Mouse (Mus musculus): ENCODE results near the gene Sdc1.

Gene Sdc1

GRCm38 (mm10) chr12:8770946-8771843 lies at the start of gene Sdc1:
Gene Sdc1 (plus strand): TSS chr12:8771323.
- DNase-seq (ENCODE audit: low spot score) = peak; percentile 75

- no peak for DNase-seq (ENCODE audit: low spot score)
Observed at GRCm38 (mm10) chr12:8726890-8727289, 44.2 kb upstream of the Sdc1 start.

GRCm38 (mm10) chr12:8728739-8729138 lies 42.4 kb upstream of the Sdc1 start:
- DNase-seq (ENCODE audit: low spot score) = no peak

DNA sequence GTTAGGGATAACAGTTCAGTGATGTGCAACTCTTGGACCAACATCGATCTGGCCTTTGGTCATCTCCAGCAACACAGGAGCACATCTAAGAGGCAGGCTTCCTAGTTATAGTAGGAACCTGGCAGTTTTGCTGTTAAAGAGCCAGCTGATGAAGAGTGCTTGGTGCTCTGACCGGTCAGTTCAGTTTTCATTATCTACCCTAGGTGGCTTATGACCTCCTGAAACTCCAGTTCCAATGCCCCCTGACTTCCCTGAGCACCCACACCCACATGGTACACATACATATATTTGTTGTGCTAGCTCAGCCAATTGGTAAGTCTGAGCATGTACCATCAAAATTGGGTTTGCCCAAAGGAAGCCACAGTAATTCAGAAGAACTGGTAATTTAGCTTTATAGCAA lies 17.5 kb upstream of the Sdc1 start:
- no peak for DNase-seq (ENCODE audit: low spot score)

DNA sequence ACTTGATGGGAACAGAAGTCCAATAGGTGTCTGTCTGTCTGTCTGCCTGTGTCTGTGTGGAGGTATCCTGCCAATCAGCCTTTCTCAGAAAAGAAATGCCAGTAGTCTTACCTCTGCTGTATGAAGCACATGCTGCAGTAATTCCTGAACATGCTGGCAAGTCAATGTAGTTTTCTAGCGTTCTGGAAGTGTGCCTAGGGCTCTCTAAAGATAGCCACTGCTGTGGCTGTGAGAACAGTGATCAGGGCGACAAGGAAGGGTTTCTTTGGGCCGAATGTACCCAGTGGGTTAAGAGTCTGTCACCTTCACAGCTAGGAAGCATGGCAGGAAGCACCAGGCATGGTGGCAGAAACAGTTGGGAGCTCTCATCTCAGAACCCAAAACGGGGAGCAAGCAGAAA lies 17.0 kb upstream of the Sdc1 start:
- no peak for DNase-seq (ENCODE audit: low spot score)

GRCm38 (mm10) chr12:8758029-8758428 lies 13.1 kb upstream of the Sdc1 start:
- no peak for DNase-seq (ENCODE audit: low spot score)

GRCm38 (mm10) chr12:8759115-8759514 lies 12.0 kb upstream of the Sdc1 start:
- no peak for DNase-seq (ENCODE audit: low spot score)

DNA sequence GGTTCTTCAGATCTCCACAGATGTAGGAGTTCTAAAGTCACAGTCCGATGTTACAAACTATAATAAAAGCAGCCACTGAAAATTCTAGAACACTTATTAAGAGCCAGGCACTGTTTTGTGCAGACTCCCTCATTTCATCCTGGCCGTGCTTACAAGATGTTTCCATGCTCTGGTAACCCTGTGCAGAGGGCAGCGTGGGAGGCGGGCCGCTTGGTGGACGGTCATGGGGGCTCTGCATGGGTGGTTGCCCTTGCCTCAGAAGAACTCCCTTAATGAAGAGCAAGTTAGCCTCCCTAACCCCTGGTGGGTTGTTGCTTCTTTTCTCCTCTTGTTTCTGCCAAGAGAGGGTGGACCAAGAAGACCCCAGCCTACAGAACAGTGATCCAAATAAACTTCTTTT lies 11.3 kb upstream of the Sdc1 start:
- no peak for DNase-seq (ENCODE audit: low spot score)

- DNase-seq (ENCODE audit: low spot score) = no peak
Observed at GRCm38 (mm10) chr12:8760561-8760960, 10.6 kb upstream of the Sdc1 start.

- no peak for DNase-seq (ENCODE audit: low spot score)
Observed at GRCm38 (mm10) chr12:8761058-8761457, 10.1 kb upstream of the Sdc1 start.

DNA sequence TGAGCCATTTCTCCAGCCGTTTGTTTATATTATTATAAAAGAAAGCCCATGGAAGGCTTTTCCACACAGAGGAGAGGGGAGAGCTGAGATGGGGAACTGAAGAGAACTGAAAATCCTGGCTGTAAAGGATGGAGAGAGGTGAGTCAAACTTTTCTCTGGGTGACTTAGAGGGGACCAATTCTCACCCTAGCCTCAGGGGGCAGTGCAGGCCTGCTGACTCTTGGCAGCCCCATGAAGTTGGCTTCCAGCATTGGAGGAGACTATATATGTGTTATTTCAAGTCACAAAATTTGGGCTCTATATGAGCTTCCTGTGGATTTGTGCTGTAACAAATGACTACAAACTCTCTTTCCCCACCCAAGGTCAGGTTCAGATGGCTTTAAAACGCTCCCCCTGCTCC lies 8.5 kb upstream of the Sdc1 start:
- no peak for DNase-seq (ENCODE audit: low spot score)

DNA sequence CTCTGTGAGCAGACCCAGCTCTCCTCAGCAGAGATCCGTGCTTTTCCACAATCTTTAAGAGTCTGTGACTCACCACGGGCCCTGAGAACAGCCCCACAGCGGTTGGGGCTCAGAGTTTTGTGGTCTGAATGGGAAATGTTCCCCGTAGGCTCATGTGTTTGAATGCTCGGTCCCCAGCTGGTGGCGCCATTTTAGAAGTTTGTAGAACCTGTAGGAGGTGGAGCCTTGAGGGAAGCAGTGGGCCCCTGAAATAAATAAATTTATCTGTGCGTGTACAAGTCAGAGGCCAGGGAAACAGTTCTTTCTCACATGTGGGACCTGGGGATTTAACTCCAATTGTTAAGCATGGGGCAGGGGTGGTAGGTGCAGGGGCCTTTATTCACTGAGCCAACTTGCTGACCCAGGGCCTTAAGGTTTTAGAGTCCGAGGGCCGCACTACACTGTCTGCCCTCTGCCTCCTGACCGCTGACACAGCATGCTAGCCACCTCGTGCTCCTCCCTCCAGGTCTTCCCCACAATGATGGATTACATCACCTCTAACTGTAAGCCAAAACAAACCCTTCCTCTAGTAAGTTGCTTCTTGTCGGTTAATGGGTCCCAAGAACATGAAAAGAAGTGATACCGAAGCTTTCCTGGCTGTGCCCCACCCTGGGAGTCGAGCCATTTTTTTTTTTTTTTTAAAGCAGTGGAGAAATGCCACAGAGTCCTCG lies 6.7 kb upstream of the Sdc1 start:
- no peak for DNase-seq (ENCODE audit: low spot score)

- DNase-seq (ENCODE audit: low spot score) = no peak
Observed at GRCm38 (mm10) chr12:8771844-8772380, 789 bp downstream of the Sdc1 start.

GRCm38 (mm10) chr12:8772451-8773143 lies 1.5 kb downstream of the Sdc1 start:
- no peak for DNase-seq (ENCODE audit: low spot score)

- no peak for DNase-seq (ENCODE audit: low spot score)
Observed at GRCm38 (mm10) chr12:8773336-8773735, 2.2 kb downstream of the Sdc1 start.

- DNase-seq (ENCODE audit: low spot score) = no peak
Observed at GRCm38 (mm10) chr12:8774183-8774582, 3.1 kb downstream of the Sdc1 start.

DNA sequence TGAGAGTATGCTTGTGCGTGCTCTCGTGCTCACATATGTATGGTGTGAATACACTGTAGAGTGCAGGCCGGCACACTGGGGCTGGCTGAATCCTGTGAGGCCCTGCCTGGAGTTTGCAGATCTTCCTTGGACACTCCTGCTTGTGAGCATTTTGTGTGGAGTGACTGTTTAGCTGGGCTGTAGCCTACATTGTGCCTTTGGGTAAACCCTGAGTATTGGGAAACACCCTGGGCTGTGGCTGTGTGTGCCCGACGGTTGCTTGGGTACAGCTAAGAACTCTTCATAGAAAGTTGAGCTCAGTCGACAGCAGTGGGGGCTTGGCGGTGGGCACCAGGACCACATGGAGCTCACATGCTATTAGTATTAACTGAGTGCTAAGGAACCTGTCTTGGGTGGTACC lies 5.1 kb downstream of the Sdc1 start:
- no peak for DNase-seq (ENCODE audit: low spot score)

DNA sequence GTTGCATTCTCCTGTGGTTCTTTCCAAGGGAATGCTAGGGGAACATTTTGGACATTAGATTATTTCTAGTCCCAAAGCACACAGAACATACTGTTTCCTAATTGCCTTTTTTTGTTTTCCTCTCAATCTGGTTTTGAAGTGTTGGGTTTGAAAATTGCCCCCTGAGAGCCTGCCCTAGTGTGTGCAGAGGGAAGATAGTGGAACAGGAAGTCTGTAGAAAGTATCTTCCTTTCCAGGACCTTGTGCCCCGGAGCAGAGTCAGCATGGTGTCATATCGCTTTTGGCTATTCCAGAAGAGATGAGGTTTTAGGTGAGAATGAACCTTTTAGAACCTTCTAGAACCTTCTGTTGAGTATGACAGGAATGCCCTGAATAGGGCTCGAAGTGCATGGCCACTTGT lies 5.6 kb downstream of the Sdc1 start:
- no peak for DNase-seq (ENCODE audit: low spot score)

DNA sequence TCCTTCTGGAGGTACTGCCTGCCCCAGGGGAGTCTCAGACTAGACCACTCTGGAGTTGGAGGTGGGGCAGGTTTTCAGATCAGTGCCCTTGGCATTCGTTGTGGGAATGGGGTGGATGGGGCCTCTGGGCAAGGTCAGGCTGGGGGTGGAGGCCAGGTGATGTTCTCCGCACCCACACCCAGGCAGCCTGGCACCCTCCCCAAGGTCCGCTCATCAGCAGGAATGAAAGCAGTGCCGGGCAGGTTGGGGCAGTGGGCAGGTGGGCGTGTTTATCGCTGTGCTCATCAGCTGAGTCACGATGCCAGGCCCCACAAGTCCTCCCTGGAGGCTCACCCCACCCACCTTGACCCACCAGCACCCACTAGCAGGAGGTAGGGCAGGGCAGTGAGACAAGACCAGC lies 7.0 kb downstream of the Sdc1 start:
- DNase-seq (ENCODE audit: low spot score) = peak; percentile 65

DNA sequence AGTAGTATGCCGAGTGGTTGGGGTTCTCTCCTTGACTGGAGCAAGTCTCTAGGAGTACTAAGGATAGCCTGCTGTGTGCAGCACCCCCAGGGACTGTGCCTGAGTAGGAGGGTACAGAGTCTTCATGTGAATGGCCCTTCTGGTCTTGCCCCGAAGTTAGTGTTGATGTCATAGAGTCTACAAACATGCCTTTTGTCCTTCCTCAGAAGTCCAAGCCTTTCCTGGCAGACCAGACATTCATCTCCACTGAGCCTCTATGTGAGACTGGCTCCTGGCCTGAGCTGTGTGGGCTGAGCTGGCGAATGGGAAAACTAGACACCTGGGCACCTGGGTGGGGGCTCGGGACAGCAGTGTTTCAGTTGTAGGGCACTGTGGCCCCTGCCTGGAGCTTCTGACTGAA lies 8.7 kb downstream of the Sdc1 start:
- DNase-seq (ENCODE audit: low spot score) = no peak

GRCm38 (mm10) chr12:8781121-8781520 lies 10.0 kb downstream of the Sdc1 start:
- no peak for DNase-seq (ENCODE audit: low spot score)

DNA sequence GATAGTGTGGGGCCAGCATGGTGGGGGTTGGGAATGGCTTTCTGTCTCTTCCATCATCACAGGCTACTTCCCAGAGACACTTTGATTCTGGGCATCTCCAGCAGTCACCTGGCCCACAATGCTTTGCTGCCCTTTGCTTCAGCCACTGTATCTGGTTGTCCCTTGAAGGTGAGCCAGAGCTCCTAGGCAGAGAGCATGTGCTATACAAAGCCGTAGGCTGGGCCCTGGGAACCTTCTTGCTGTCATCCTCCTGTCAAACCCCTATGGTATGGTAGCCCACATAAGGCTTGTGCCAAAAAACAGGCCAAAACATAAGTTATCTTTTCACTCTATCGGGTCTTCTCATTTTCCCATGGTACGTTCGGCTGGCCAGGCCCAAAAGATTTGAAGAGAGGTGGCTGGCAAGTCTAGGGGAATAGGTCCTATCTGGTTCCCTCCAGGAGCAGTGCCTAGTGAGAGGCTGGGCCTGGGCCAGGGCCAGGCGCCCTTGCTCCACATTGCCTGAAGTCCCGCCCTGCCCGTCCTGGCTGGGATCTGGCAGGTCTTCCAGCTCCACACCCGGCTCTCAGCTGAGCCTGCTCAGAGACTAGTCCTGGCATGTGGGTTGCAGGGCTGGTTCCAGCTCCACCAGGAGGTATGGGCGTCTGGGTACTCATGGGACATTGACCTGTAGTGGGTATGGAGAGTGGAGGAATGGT lies 10.7 kb downstream of the Sdc1 start:
- DNase-seq (ENCODE audit: low spot score) = peak; percentile 67

All from urinary bladder, postnatal 25 days (tissue).